Mouse (Mus musculus) embryonic facial prominence, embryonic 14.5 days (tissue): ENCODE measurements at regions not wholly inside any gene's neighbourhood (a gene's known extent, or its start where the extent isn't known, plus 50 kb on each side); places are given as distances from the start of the nearest gene placed in this dataset.

Source experiments
- ATAC-seq: fragments of 200-750 bp; cut with Nextera tagmentation; 2 replicates; pipeline ENCODE4 v1.8.0; 2017; ENCODE audit warnings: low read depth, moderate number of reproducible peaks, moderate TSS enrichment
- DNase-seq: peaks from one replicate; pipeline ENCODE4 v3.0.0-alpha.2; 2015; ENCODE audit warnings: low spot score
- H3K27ac ChIP-seq: fragments of 300-500 bp; sonication (generic); replicated peaks from 2 replicates; pipeline ENCODE4 v1.5.1; 2014; ENCODE audit warnings: low read depth, mild to moderate bottlenecking, low read length, moderate library complexity
- H3K27me3 ChIP-seq: fragments of 300-500 bp; sonication (generic); replicated peaks from 2 replicates; pipeline ENCODE4 v1.6.1; 2014; ENCODE audit warnings: low read length; ENCODE audit not compliant: control insufficient read depth, insufficient read depth
- H3K36me3 ChIP-seq: fragments of 300-500 bp; sonication (generic); 2 replicates; pipeline ENCODE4 v1.6.1; 2014; ENCODE audit warnings: low read length, mixed read lengths; ENCODE audit not compliant: control insufficient read depth, insufficient read depth
- H3K4me1 ChIP-seq: fragments of 300-500 bp; sonication (generic); 2 replicates; pipeline ENCODE4 v1.6.1; 2014; ENCODE audit warnings: antibody characterized with exemption, low read length; ENCODE audit not compliant: control insufficient read depth, insufficient read depth
- H3K4me2 ChIP-seq: fragments of 300-500 bp; sonication (generic); 2 replicates; pipeline ENCODE4 v1.6.1; 2014; ENCODE audit warnings: low read depth, mild to moderate bottlenecking, low read length, moderate library complexity, mixed read lengths
- H3K4me3 ChIP-seq: fragments of 300-500 bp; sonication (generic); 2 replicates; pipeline ENCODE4 v1.5.1; 2014; ENCODE audit warnings: low read depth, mild to moderate bottlenecking, low read length
- H3K9ac ChIP-seq: fragments of 300-500 bp; sonication (generic); 2 replicates; pipeline ENCODE4 v1.6.1; 2014; ENCODE audit warnings: low read depth, mild to moderate bottlenecking, low read length, moderate library complexity, mixed read lengths
- H3K9me3 ChIP-seq: fragments of 300-500 bp; sonication (generic); 2 replicates; pipeline ENCODE4 v1.6.1; 2016; ENCODE audit warnings: low read length; ENCODE audit not compliant: control insufficient read depth
- WGBS: fragments of 180-500 bp; shearing (Covaris S2); extraction: QIAGEN DNeasy Blood & Tissue Kit; methylation state at CpG from one replicate; pipeline ENCODE4 v1.1.7; 2014; 5-methylcytosine and 5-hydroxymethylcytosine counted together

DNA sequence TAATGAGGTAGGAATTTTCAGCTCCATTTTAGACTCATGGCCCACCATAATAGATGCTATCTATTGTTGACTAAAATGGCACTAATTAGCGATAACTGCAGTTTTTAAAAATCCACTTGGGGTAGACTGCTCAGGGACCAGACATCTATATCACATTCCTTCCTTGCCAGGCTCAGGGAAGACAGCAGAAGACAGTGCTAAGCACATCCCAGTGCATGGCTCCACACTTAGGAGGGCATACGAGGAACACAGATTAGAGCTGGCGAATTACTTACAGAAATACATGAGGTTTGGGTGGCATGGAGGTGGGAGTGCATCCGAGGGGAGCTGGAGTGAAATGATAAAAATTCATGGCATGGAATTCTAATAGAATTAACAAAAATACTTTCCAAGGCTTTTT lies 395.5 kb upstream of the Gm6657 start:
- DNase-seq = no peak
- H3K4me3 ChIP-seq = no peak overlapping the region
- H3K4me1 ChIP-seq = no peaks in the 10 kb centered on the region
- no peak for ATAC-seq
- no peak overlapping the region for H3K9ac ChIP-seq
- WGBS = 86% methylated on average over 4 of the region's 4 CpGs
- no peaks in the 10 kb centered on the region for H3K27me3 ChIP-seq
- H3K9me3 ChIP-seq = no peaks in the 10 kb centered on the region
- H3K4me2 ChIP-seq = no peak overlapping the region
- no peaks in the 10 kb centered on the region for H3K36me3 ChIP-seq
- H3K27ac ChIP-seq = no peak overlapping the region

DNA sequence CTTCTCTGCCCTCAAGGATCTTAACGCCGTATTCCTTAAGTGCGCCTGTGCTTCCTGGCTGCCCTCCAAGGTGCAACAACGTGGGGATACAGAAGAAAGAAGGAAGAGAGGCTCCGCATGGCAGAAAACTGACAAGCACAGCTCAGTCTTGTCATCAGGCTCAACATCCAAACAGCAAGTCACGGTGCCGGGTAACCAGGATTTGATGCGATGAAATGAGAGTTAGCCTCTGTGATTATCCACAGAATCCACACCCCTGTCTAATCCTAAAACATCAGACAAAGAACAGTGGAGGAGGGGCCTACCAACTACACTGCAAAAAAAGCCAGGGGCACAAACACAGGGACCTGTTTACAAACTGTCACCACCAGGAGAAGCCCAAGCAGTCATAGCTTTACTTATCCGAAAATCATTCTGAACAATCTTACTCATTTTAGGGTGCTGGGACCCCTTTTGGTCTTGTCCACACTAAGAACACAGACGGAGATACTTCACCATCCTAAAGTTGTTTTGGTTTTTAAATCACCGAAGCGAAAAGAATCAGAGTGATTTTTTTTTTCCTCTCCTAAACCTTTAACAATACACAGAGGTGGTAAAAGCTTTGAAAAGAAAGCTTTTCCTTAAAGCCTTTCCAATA lies 394.8 kb upstream of the Gm6657 start:
- WGBS = 54% methylated on average over 12 of the region's 12 CpGs
- Histone ChIP-seq H3K9ac (no peak overlapping the region), H3K27ac (no peak overlapping the region), H3K9me3 (no peaks in the 10 kb centered on the region), H3K27me3 (no peaks in the 10 kb centered on the region), H3K4me3 (no peak overlapping the region), H3K36me3 (no peaks in the 10 kb centered on the region), H3K4me2 (no peak overlapping the region), H3K4me1 (no peaks in the 10 kb centered on the region)
- DNase-seq (no peak), ATAC-seq (no peak)

DNA sequence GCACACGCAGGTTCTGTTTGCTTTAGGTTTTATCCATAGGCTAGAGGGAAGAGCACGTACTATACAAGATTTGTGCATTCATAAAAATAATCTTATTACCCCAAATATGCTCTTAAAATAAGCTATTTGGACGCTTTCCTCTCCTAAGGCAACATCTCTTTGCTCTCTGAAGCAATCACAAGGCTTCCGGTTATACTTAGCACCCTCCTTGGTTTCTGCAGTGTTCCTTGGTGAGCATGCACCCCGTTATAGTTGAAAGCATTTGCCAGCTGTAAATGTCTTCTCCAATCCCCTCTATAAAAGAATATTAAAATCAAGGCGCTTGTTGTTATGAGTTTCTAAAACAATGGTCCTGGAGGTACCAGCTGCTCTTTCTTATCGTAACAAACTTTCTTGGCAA lies 386.4 kb upstream of the Gm6657 start:
- no peaks in the 10 kb centered on the region for H3K36me3 ChIP-seq
- no peak overlapping the region for H3K4me2 ChIP-seq
- DNase-seq (no peak), ATAC-seq (no peak)
- H3K27ac ChIP-seq = no peak overlapping the region
- no peak overlapping the region for H3K4me3 ChIP-seq
- no peak overlapping the region for H3K9ac ChIP-seq
- 75% methylated on average over 7 of the region's 7 CpGs for WGBS
- no peaks in the 10 kb centered on the region for H3K27me3 ChIP-seq
- H3K9me3 ChIP-seq = no peaks in the 10 kb centered on the region
- H3K4me1 ChIP-seq = no peaks in the 10 kb centered on the region; the same call in 1 of the 2 replicates

DNA sequence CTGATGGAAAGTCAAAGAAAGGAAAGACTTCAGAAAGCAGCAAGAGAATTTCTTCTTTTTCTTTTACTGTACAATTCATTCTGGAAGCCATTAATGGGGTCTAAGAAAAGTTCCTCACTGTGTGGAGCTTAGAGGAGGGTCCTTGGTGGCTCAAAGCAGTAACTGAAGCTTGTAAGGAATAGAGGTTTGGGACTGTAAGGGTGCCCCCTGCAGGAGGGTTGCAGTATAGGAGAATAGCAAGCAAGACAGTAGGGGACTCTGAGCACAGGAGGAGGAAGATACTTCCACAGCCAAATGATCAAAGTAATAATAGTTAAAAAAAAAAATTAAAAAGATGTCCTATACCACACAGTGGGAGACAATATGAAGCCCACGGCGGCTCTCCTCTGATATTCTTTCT lies 382.8 kb upstream of the Gm6657 start:
- WGBS = 61% methylated on average over 2 of the region's 2 CpGs
- Histone ChIP-seq H3K4me1 (no peaks in the 10 kb centered on the region; the same call in 1 of the 2 replicates), H3K4me3 (no peak overlapping the region), H3K27ac (no peak overlapping the region), H3K9ac (no peak overlapping the region), H3K4me2 (no peak overlapping the region), H3K9me3 (no peaks in the 10 kb centered on the region), H3K36me3 (no peaks in the 10 kb centered on the region), H3K27me3 (no peaks in the 10 kb centered on the region)
- no peak for ATAC-seq
- DNase-seq = no peak

DNA sequence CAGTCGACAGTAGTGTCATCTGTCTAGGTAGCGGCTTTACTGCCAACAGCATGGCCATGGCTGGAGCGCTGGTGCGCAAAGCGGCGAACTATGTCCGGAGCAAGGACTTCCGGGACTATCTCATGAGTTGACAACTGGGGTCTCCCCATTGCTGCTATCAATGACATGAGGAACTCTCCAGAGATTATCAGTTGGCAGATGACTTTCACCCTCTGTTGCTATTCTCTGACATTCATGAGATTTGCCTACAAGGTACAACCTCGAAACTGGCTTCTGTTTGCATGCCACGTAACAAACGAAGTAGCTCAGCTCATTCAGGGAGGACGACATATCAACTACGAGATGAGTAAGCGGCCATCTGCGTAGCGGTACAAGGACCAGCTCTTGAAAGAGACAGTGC lies 374.6 kb upstream of the Gm6657 start:
- 93% methylated on average over 16 of the region's 16 CpGs for WGBS
- H3K4me2 ChIP-seq = no peak overlapping the region
- no peak overlapping the region for H3K27ac ChIP-seq
- H3K9ac ChIP-seq = no peak overlapping the region
- no peaks in the 10 kb centered on the region for H3K36me3 ChIP-seq
- no peak overlapping the region for H3K4me3 ChIP-seq
- H3K9me3 ChIP-seq = no peaks in the 10 kb centered on the region
- H3K27me3 ChIP-seq = no peaks in the 10 kb centered on the region
- ATAC-seq (no peak), DNase-seq (no peak)
- H3K4me1 ChIP-seq = no peaks in the 10 kb centered on the region

DNA sequence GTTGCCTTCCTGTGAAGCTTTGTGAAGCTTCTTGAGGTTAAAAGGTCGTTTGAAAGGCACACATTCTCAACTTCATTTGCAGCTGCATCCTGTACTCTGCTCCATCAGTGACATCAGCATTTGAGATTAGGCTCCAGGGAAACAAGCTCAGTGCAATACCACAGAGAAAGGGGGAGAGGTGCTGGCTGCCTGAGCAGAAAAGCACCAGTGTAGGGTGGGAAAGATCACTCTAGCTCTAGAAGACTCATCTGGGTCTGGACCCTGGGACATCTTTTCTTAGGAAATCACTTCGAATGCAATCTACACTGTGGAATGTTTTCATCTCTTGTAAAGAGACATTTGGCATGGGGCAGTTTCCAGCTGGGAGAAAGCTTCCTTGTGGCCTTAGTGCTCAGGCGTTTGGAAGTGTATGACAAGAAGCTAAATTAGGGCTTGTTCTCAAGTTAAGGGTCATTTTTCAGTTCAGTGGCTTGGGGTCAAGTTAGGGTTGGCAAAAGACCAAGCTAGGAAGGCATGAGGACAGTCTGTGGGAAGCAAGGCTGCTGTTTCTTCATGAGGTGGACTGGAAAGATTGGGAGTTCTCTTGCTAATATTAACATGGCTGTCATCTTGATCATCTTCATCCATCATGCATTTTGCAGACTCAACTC lies 370.5 kb upstream of the Gm6657 start:
- Histone ChIP-seq H3K9me3 (peaks cover 4% of the 10 kb centered on the region; the same call in 1 of the 2 replicates), H3K4me1 (no peaks in the 10 kb centered on the region), H3K27ac (no peak overlapping the region), H3K27me3 (no peaks in the 10 kb centered on the region), H3K9ac (no peak overlapping the region), H3K4me2 (no peak overlapping the region), H3K4me3 (no peak overlapping the region), H3K36me3 (no peaks in the 10 kb centered on the region)
- DNase-seq = no peak
- ATAC-seq = no peak
- 31% methylated on average over 3 of the region's 3 CpGs for WGBS

DNA sequence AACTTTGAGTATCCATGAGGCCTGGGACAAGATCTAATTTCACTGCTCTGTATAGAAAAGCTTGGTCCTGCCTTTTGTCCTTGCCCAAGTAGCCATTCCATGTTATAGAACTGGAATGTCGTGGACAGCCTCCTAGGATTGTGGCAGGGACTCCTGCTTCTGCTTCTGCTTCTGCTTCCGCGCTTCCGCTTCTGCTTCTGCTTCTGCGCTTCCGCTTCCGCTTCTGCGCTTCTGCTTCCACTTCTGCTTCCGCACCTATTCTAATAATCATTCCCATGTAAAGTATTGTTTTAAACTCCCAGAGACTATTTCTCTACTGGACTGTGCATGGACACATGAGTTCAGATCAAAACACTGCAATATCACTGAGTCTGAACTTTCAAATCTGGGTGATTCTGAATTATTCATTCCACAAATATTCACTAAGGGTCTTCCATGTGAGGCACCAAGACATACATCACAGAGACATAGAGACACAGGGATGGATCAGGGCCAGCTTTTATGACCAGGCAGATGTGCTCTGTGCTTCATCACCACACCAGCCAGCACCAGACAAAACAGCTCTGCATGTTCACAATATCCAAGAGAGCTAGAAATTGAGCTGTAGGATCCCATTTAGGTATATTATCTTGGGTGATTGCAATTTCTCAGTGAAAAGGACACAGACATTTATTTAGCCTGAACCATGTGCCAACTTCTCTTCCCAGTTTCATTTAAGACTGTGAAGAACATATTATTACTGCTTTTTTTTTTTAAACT lies 360.5 kb upstream of the Gm6657 start:
- ATAC-seq (no peak), DNase-seq (no peak)
- Histone ChIP-seq H3K27me3 (no peaks in the 10 kb centered on the region), H3K4me1 (no peaks in the 10 kb centered on the region), H3K27ac (no peak overlapping the region), H3K4me3 (no peak overlapping the region), H3K36me3 (no peaks in the 10 kb centered on the region), H3K9ac (no peak overlapping the region), H3K9me3 (no peaks in the 10 kb centered on the region), H3K4me2 (no peak overlapping the region)
- WGBS = 94% methylated on average over 9 of the region's 9 CpGs

DNA sequence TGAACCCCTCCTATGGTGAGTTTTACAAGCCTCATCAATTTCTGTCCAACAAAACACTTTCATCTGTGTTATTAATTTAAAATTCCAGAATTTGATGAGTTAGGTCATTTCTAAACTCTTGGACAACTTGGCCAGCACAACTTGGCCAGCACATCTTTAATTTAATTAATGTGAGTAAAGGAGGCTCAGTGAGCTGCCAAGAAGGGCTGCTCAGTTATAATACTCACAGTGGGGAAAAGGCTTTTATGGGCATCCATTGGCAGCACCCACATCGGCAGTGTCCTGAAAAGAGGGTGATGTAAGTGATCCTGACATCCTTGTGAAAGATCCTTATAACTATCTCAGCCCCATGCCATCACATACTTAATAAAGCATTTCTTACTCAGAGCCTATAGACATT lies 359.2 kb upstream of the Gm6657 start:
- H3K27me3 ChIP-seq = no peaks in the 10 kb centered on the region
- H3K36me3 ChIP-seq = no peaks in the 10 kb centered on the region
- no peak overlapping the region for H3K4me3 ChIP-seq
- H3K4me2 ChIP-seq = no peak overlapping the region
- H3K27ac ChIP-seq = no peak overlapping the region
- no peaks in the 10 kb centered on the region for H3K9me3 ChIP-seq
- ATAC-seq = no peak
- WGBS = 84% methylated on average over 1 of the region's 1 CpGs
- H3K9ac ChIP-seq = no peak overlapping the region
- H3K4me1 ChIP-seq = no peaks in the 10 kb centered on the region
- DNase-seq = no peak
